Mouse (Mus musculus) lung, adult 2 months (tissue): ENCODE results near the gene Olfr545. TPM values are rescaled to one million over a fixed set of nuclear protein-coding genes. Genes with fewer than 3 reads are reported as not detected.

Experiments
- DNase-seq: peaks from one replicate; pipeline ENCODE4 v3.0.0; 2022
- H3K4me1 ChIP-seq: fragments of 200-500 bp; 2 replicates; pipeline ENCODE4 v1.6.1; 2011; ENCODE audit warnings: low read length; ENCODE audit not compliant: control insufficient read depth, insufficient read depth
- H3K4me3 ChIP-seq: fragments of 200-500 bp; replicated peaks from 2 replicates; pipeline ENCODE3; 2011; ENCODE audit warnings: low read depth, mild to moderate bottlenecking, control low read depth, low read length; ENCODE audit errors: extremely low read depth
- CTCF ChIP-seq: fragments of 200-500 bp; IDR thresholded peaks from 2 replicates; pipeline ENCODE4 v1.5.1; 2011; ENCODE audit warnings: mild to moderate bottlenecking, low read length, control low read depth; ENCODE audit not compliant: insufficient read depth
- POLR2A ChIP-seq: fragments of 200-500 bp; IDR thresholded peaks from 2 replicates; pipeline ENCODE4 v1.6.1; 2011; ENCODE audit warnings: low read depth, mild to moderate bottlenecking, control low read depth, low read length, borderline replicate concordance; ENCODE audit errors: extremely low read depth
- WGBS: fragments of 180-500 bp; shearing (Covaris S2); methylation state at CpG from one replicate; pipeline ENCODE4 v1.1.7; 2018; 5-methylcytosine and 5-hydroxymethylcytosine counted together
- polyA plus RNA-seq: library from polyadenylated mRNA; depleted of rRNA; stranded (reverse); fragments of >200 nt; gene quantifications from 2 replicates; pipeline ENCODE4 v1.2.3, GENCODE M21; 2012; rRNA removed

The Olfr545 gene
- polyA plus RNA-seq, 1 experiment, result not detected

DNA sequence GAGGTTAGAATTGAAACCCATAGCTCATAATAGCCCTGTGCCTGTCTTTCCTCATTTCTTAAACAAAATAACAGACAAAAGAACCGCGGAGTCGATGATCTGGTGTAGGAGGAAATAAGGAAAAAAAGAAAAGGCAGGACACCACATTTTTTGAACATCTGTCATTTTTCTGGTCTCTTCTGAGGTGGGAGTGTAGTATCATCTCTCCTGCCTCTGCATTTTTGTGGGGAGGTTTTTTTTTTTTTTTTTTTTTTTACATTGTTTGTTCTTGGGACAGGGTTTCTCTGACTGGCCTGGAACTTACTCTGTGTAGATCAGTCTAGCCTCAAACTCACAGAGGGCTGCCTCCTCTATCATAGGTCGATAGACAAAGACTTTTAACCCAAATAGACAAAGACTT lies 56.9 kb downstream of the Olfr545 start:
- H3K4me1 ChIP-seq, result no peaks in the 10 kb centered on the region
- peak overlapping the region; percentile 9 for H3K4me3 ChIP-seq
- TF ChIP-seq POLR2A (no peak), CTCF (no peak)
- 0% methylated on average over 4 of the region's 4 CpGs for WGBS
- no peak for DNase-seq

DNA sequence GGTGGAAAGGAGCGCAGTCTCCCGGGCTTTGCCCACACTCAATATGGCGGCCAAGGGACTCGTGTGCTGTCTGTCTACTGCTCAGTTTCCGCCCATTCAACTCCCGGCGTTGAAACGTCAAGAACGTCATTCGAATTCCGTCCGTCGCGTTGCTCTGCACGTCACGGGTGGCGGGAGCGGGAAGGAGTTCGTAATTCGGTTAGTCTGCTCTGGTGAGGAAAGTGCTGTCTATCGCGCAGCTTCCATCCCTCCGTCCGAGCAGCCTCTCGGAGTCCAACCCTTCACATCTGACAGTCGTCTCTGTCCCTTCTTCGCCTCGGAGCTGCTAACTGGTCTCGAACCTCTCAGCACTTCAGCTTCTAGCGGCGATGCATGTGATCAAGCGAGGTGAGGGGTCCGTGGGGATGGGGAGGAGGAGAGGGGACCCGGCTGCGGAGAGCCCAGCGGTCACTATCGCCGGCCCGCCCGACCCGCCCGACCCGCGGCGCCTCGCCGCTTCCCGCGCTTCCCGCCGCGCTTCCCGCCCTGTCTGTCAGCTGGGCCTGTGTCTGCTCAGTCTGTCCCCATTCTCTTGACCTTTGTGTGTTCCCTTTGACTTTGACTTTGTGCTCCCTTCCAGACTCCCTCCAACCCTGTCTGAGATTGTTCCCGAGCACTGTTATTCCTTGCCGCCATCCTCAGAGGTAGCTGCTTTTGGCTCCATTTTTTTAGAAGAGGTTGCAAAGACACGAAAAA lies 57.5 kb downstream of the Olfr545 start, which contains the start of gene Rrm1:
Gene Rrm1, plus strand, starts transcription at position 39 of the 735 bp plus-strand sequence.
- DNase-seq, result peak; percentile 95
- under 1% methylated on average over 56 of the region's 56 CpGs for WGBS
- TF ChIP-seq CTCF (no peak), POLR2A (peak; percentile 69; the same call in 1 of the 2 replicates)
- Histone ChIP-seq H3K4me3 (peak within 1 kb of the TSS; percentile 78), H3K4me1 (no peaks in the 10 kb centered on the region)

Other genes with a start within 250 kb of the Olfr545 start
- 101 and 113 TPM in 2 replicates for gene Rhog, start 243.5 kb downstream of the Olfr545 start, polyA plus RNA-seq
- gene Stim1, start 231.8 kb downstream of the Olfr545 start, polyA plus RNA-seq, result 74.0 and 78.7 TPM in 2 replicates
- gene Rrm1, start 57.9 kb downstream of the Olfr545 start, polyA plus RNA-seq, result 5.9 and 7.2 TPM in 2 replicates
- not detected in 2 replicates for gene Olfr543, start 17.9 kb downstream of the Olfr545 start, polyA plus RNA-seq
- gene Olfr544, start 11.3 kb downstream of the Olfr545 start, polyA plus RNA-seq, result not detected in 2 replicates
- gene Olfr547, start 35.2 kb upstream of the Olfr545 start, polyA plus RNA-seq, result not detected in 2 replicates
- not detected in 2 replicates for gene Olfr548-ps1, start 41.3 kb upstream of the Olfr545 start, polyA plus RNA-seq
- not detected in 2 replicates for gene Olfr549, start 50.3 kb upstream of the Olfr545 start, polyA plus RNA-seq
- 6.1 and 9.7 TPM in 2 replicates for gene Trim21, start 65.9 kb upstream of the Olfr545 start, polyA plus RNA-seq
- 8.4 and 9.4 TPM in 2 replicates for gene Olfr550, start 71.9 kb upstream of the Olfr545 start, polyA plus RNA-seq
- not detected in 2 replicates for gene Olfr551, start 92.3 kb upstream of the Olfr545 start, polyA plus RNA-seq
- 0.13 and 0.16 TPM in 2 replicates for gene Olfr552, start 98.2 kb upstream of the Olfr545 start, polyA plus RNA-seq
- gene Olfr553, start 118.6 kb upstream of the Olfr545 start, polyA plus RNA-seq, result not detected in 2 replicates
- not detected in 2 replicates for gene Olfr554, start 138.9 kb upstream of the Olfr545 start, polyA plus RNA-seq
- gene Olfr555, start 159.2 kb upstream of the Olfr545 start, polyA plus RNA-seq, result not detected in 2 replicates
- 0.12 and 0.19 TPM in 2 replicates for gene Olfr556, start 165.3 kb upstream of the Olfr545 start, polyA plus RNA-seq
- gene Trim68, start 187.8 kb upstream of the Olfr545 start, polyA plus RNA-seq, result 16.7 and 23.7 TPM in 2 replicates
- 0.26 TPM in 1 of 2 replicates, not detected in the other for gene Olfr557, start 196.3 kb upstream of the Olfr545 start, polyA plus RNA-seq
- gene Olfr558, start 202.6 kb upstream of the Olfr545 start, polyA plus RNA-seq, result 0.17 and 0.37 TPM in 2 replicates
- not detected in 2 replicates for gene Olfr33, start 219.5 kb upstream of the Olfr545 start, polyA plus RNA-seq
- not detected in 2 replicates for gene Olfr559, start 227.9 kb upstream of the Olfr545 start, polyA plus RNA-seq